Mouse (Mus musculus) gastrocnemius, postnatal 36 days (tissue): ENCODE results near the gene Amigo1. TPM values are rescaled to one million over a fixed set of nuclear protein-coding genes. Genes with fewer than 3 reads are reported as not detected.

Experiments
- DNase-seq, 2 experiments: peaks; one replicate each; pipeline ENCODE4 v3.0.0; 2022
- intact Hi-C: fragments of 180-260 bp; cut with DNase I; formaldehyde crosslinking; loops from one replicate; pipeline ENCODE4 v1.15.1; 2025
- total RNA-seq, 2 experiments: library from RNA; stranded (reverse); gene quantifications; 2 replicates each; pipeline ENCODE4 v1.2.3; 2021

Gene Amigo1
- total RNA-seq, 2 experiments from 2014 or later: 23.3 to 27.5 TPM

GRCm38 (mm10) chr3:108174672-108175531, 11.2 kb upstream of the Amigo1 start:
- intact Hi-C loops: no loop called here
- peak in 1 of 2 experiments; percentile 43 for DNase-seq

- no peak for DNase-seq
- intact Hi-C loops: no loop called here
These were observed 7.1 kb upstream of the Amigo1 start for GRCm38 (mm10) chr3:108178756-108179715.

GRCm38 (mm10) chr3:108180514-108180913, 5.6 kb upstream of the Amigo1 start:
- intact Hi-C loops: no loop called here
- no peak for DNase-seq

- intact Hi-C loops: no loop called here
- DNase-seq: no peak
These were observed 1.4 kb upstream of the Amigo1 start for GRCm38 (mm10) chr3:108184742-108185141.

- intact Hi-C loops: no loop called here
These were observed 556 bp upstream of the Amigo1 start for GRCm38 (mm10) chr3:108185460-108186097.

GRCm38 (mm10) chr3:108187111-108187795, 1.1 kb downstream of the Amigo1 start:
- intact Hi-C loops: no loop called here
- DNase-seq: no peak

More at GRCm38 (mm10) chr3:108185460-108186097, 556 bp upstream of the Amigo1 start:
- no peak for DNase-seq

- intact Hi-C loops: no loop called here
- DNase-seq: no peak
These were observed 2.8 kb downstream of the Amigo1 start for GRCm38 (mm10) chr3:108188716-108189490.

- intact Hi-C loops: no loop called here
- no peak for DNase-seq
These were observed 3.8 kb downstream of the Amigo1 start for GRCm38 (mm10) chr3:108189897-108190296.

GRCm38 (mm10) chr3:108193686-108194085, 7.6 kb downstream of the Amigo1 start:
- intact Hi-C loops: loop anchor here (1.0 kb wide), 1 partner anchor 40 kb away; no protein-coding TSS in a partner anchor
- no peak for DNase-seq

- intact Hi-C loops: no loop called here
- no peak for DNase-seq
These were observed 9.2 kb downstream of the Amigo1 start for GRCm38 (mm10) chr3:108195287-108195686.

- DNase-seq: no peak
- intact Hi-C loops: no loop called here
These were observed 9.9 kb downstream of the Amigo1 start for GRCm38 (mm10) chr3:108195941-108196590.

GRCm38 (mm10) chr3:108197066-108197497, 10.9 kb downstream of the Amigo1 start:
- intact Hi-C loops: no loop called here
- DNase-seq: peak in 1 of 2 experiments; percentile 35

GRCm38 (mm10) chr3:108199231-108199630, 13.1 kb downstream of the Amigo1 start:
- no peak for DNase-seq
- intact Hi-C loops: no loop called here

GRCm38 (mm10) chr3:108200329-108201323, 14.5 kb downstream of the Amigo1 start, which contains the start of gene Cyb561d1:
TSS of gene Cyb561d1 (minus strand) at chr3:108201212.
- intact Hi-C loops: no loop called here
- DNase-seq: peak; percentile 94 to 95

- intact Hi-C loops: no loop called here
- no peak for DNase-seq
These were observed 16.4 kb downstream of the Amigo1 start for GRCm38 (mm10) chr3:108202506-108202905.

- DNase-seq: no peak
These were observed 17.1 kb downstream of the Amigo1 start for GRCm38 (mm10) chr3:108203212-108203611.

GRCm38 (mm10) chr3:108203621-108204325, 17.6 kb downstream of the Amigo1 start:
- DNase-seq: peak; percentile 76 to 79
- intact Hi-C loops: loop anchor here (1.0 kb wide), 1 partner anchor 39 kb away; no protein-coding TSS in a partner anchor

More at GRCm38 (mm10) chr3:108203212-108203611, 17.1 kb downstream of the Amigo1 start:
- intact Hi-C loops: no loop called here
